Mouse (Mus musculus) thymus, postnatal 14 days (tissue): ENCODE results near the gene Wdtc1.

Source experiments
- DNase-seq: peaks from one replicate; pipeline ENCODE4 v3.0.0; 2021

The Wdtc1 gene

GRCm38 (mm10) chr4:133247806-133248449, 105.4 kb downstream of the Wdtc1 start:
- no peak for DNase-seq

DNA sequence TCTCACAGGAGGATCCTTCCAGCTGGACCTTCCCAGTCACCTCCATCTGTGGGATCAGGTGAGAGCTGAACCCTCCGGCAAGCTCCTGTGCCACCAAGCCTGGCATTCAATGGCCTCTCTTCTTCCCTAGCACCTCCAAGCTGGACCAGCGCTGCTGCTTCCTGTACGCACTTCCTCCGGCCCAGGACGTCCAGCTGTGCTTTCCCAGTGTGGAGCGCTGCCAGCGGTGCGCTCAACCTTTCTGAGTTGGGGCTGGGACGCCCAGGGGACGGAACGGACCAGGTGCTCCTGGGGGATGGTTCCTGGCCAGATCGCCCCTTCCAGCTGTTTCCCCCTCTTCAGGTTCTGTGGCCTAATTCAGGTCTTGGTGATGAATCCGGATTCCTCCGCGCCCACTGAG, 106.2 kb downstream of the Wdtc1 start:
- DNase-seq, result no peak

DNA sequence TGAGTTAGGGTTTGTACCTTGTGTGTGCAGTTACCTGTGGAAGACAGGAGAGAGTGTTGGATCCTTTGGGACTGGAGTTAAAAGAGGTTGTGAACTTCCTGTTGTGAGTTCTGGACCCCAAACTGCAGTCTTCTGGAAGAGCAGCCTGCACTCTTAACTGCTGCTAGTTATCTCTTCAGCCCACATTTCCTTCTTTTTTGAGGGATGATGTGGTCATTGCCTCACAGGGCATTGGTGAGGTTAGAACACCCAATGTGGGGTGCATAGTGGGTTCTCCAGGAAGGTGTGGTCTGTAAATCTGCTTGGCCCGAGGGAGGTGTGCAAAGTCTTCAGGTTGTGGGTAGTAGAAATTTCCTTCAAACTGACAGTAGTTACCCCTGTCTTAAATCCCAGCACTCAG, 109.0 kb downstream of the Wdtc1 start:
- no peak for DNase-seq

DNA sequence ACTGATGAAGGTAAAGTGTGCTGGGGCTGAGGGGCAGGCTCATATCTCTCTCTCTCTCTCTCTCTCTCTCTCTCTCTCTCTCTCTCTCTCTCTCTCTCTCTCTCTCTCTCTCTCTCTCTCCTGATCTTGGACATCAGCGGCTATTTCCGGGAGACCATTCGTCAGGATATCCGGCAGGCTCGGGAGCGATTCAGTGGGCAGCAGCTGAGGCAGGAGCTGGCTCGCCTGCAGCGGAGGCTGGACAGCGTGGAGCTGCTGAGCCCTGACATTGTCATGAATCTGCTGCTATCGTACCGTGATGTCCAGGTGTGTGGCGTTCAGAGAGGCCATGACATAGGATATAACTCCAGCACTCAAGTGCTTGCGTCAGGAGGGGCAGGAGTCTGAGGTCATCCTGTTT, 109.7 kb downstream of the Wdtc1 start:
- no peak for DNase-seq

DNA sequence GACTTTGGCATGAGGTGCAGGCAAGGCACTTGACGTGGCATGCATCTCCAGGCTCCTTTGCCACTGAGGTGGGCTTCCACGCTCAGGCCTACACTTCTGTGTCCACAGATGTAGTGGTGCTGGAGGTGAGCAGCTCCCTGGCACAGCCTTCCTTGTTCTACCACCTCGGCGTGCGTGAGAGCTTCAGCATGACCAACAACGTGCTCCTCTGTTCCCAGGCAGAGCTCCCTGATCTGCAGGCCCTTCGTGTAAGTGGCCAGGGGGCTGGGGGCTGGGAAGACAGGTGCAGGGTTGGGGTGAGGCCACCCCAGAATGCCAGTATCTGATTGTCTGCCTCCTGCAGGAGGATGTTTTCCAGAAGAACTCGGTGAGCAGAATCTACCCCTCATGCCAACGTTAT, 110.6 kb downstream of the Wdtc1 start:
- DNase-seq, result no peak
